Mouse (Mus musculus) stomach, embryonic 14.5 days (tissue): ENCODE results near the gene Atf4. TPM values are rescaled to one million over a fixed set of nuclear protein-coding genes. Genes with fewer than 3 reads are reported as not detected.
A peak's percentile ranks its signal among the peaks of the same experiment; 100 is the strongest.

ENCODE experiments used
- ATAC-seq: fragments of 200-750 bp; cut with Nextera tagmentation; 2 replicates; pipeline ENCODE4 v1.8.0; 2017; ENCODE audit warnings: low read depth, moderate TSS enrichment; ENCODE audit not compliant: insufficient number of reproducible peaks, insufficient read depth, low FRiP score
- H3K27ac ChIP-seq: fragments of 300-500 bp; sonication (generic); 2 replicates; pipeline ENCODE4 v1.5.1; 2014; ENCODE audit warnings: mild to moderate bottlenecking, low read length, moderate library complexity, mixed read lengths
- H3K27me3 ChIP-seq: fragments of 300-500 bp; sonication (generic); 2 replicates; pipeline ENCODE4 v1.6.1; 2014; ENCODE audit warnings: low read length, control low read depth, mixed read lengths; ENCODE audit not compliant: control insufficient read depth, insufficient read depth
- H3K36me3 ChIP-seq: fragments of 300-500 bp; sonication (generic); 2 replicates; pipeline ENCODE4 v1.6.1; 2014; ENCODE audit warnings: mild to moderate bottlenecking, control low read depth, low read length, moderate library complexity, mixed read lengths; ENCODE audit not compliant: control insufficient read depth, insufficient read depth
- H3K4me1 ChIP-seq: fragments of 300-500 bp; sonication (generic); 2 replicates; pipeline ENCODE4 v1.6.1; 2014; ENCODE audit warnings: low read length, control low read depth, mixed read lengths; ENCODE audit not compliant: control insufficient read depth, insufficient read depth
- H3K4me2 ChIP-seq: fragments of 300-500 bp; sonication (generic); replicated peaks from 2 replicates; pipeline ENCODE4 v1.6.1; 2014; ENCODE audit warnings: low read depth, low read length, control low read depth
- H3K4me3 ChIP-seq: fragments of 300-500 bp; sonication (generic); 2 replicates; pipeline ENCODE4 v1.5.1; 2014; ENCODE audit warnings: low read depth, low read length, control low read depth
- H3K9ac ChIP-seq: fragments of 300-500 bp; sonication (generic); replicated peaks from 2 replicates; pipeline ENCODE4 v1.6.1; 2014; ENCODE audit warnings: low read depth, mild to moderate bottlenecking, control low read depth, low read length, moderate library complexity, mixed read lengths
- H3K9me3 ChIP-seq: fragments of 300-500 bp; sonication (generic); 2 replicates; pipeline ENCODE4 v1.6.1; 2016; ENCODE audit warnings: low read depth, low read length, control low read depth; ENCODE audit not compliant: control insufficient read depth
- WGBS: fragments of 180-500 bp; shearing (Covaris S2); extraction: QIAGEN DNeasy Blood & Tissue Kit; methylation state at CpG from one replicate; pipeline ENCODE4 v1.1.7; 2014; 5-methylcytosine and 5-hydroxymethylcytosine counted together
- polyA plus RNA-seq: library from polyadenylated mRNA; unstranded; fragments of >200 nt; fragmentation: Nextera tagmentation; extraction: Ambion mirVana; gene quantifications from 2 replicates; pipeline ENCODE4 v1.2.1, GENCODE M21; 2014

The Atf4 gene
- polyA plus RNA-seq = 114 and 127 TPM in 2 replicates

- H3K9ac ChIP-seq = peak within 1 kb of the TSS; percentile 100
Measured at GRCm38 (mm10) chr15:80254847-80255645, at the start of gene Atf4. Gene Atf4, plus strand, starts transcription at chr15:80255184.

DNA sequence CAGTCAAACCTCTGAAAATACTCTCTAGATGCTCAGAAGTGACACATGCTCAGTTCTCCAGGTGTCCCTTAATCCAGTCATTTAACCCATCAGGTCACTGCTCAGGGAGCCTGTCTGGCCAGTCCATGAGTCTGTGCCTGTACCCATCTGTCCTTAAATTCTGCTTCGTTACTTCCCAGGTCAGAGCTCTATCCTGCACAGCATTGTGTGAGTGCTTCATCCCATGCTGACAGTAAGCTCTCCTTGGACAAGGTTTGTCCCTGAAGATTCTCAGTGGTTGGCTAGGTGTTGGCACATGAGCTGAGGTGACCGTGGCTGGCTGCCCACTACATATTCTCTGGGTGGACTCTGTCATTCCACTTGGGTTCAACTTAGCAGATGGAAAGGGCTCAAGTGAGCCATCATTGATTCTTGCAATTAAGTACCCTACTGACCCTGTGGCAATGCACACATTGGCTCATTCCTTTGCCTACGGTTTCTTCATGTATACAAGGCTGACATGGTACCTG lies 48.9 kb upstream of the Atf4 start:
- Histone ChIP-seq H3K4me2 (no peak overlapping the region), H3K4me1 (no peaks in the 10 kb centered on the region), H3K4me3 (no peak overlapping the region), H3K27ac (no peak overlapping the region), H3K9me3 (no peaks in the 10 kb centered on the region), H3K27me3 (no peaks in the 10 kb centered on the region), H3K9ac (no peak overlapping the region), H3K36me3 (peaks cover 4% of the 10 kb centered on the region; the same call in 1 of the 2 replicates)
- ATAC-seq = no peak
- 94% methylated on average over 3 of the region's 3 CpGs for WGBS

More at GRCm38 (mm10) chr15:80254847-80255645, at the start of gene Atf4:
- peaks cover 33% of the 10 kb centered on the region for H3K4me1 ChIP-seq
- peak within 1 kb of the TSS; percentile 100 for H3K4me3 ChIP-seq
- no peaks in the 10 kb centered on the region for H3K27me3 ChIP-seq
- H3K4me2 ChIP-seq = peak within 1 kb of the TSS; percentile 96
- peak; percentile 95 for ATAC-seq
- WGBS = under 1% methylated on average over 62 of the region's 62 CpGs
- peak within 1 kb of the TSS; percentile 99 for H3K27ac ChIP-seq
- H3K36me3 ChIP-seq = peaks cover 36% of the 10 kb centered on the region
- no peaks in the 10 kb centered on the region for H3K9me3 ChIP-seq

- no peak for ATAC-seq
- no peak overlapping the region for H3K4me3 ChIP-seq
- no peaks in the 10 kb centered on the region for H3K4me1 ChIP-seq
- no peaks in the 10 kb centered on the region for H3K9me3 ChIP-seq
- H3K36me3 ChIP-seq = peaks cover 19% of the 10 kb centered on the region
- H3K9ac ChIP-seq = no peak overlapping the region
- WGBS = 36% methylated on average over 4 of the region's 4 CpGs
- no peak overlapping the region for H3K4me2 ChIP-seq
- H3K27ac ChIP-seq = peak overlapping the region; percentile 28; the same call in 1 of the 2 replicates
- no peaks in the 10 kb centered on the region for H3K27me3 ChIP-seq
Measured at GRCm38 (mm10) chr15:80208446-80208845, 46.5 kb upstream of the Atf4 start.

GRCm38 (mm10) chr15:80213688-80214087 lies 41.3 kb upstream of the Atf4 start:
- Histone ChIP-seq H3K27ac (no peak overlapping the region), H3K4me1 (no peaks in the 10 kb centered on the region), H3K9me3 (no peaks in the 10 kb centered on the region), H3K27me3 (no peaks in the 10 kb centered on the region), H3K4me2 (no peak overlapping the region), H3K9ac (no peak overlapping the region), H3K4me3 (no peak overlapping the region), H3K36me3 (peaks cover 23% of the 10 kb centered on the region)
- ATAC-seq = no peak

GRCm38 (mm10) chr15:80215716-80216479 lies 39.1 kb upstream of the Atf4 start:
- Histone ChIP-seq H3K9me3 (no peaks in the 10 kb centered on the region), H3K27ac (no peak overlapping the region), H3K36me3 (peaks cover 21% of the 10 kb centered on the region), H3K27me3 (no peaks in the 10 kb centered on the region), H3K4me3 (no peak overlapping the region), H3K4me2 (no peak overlapping the region), H3K4me1 (peaks cover 3% of the 10 kb centered on the region; the same call in 1 of the 2 replicates), H3K9ac (no peak overlapping the region)
- WGBS = 16% methylated on average over 10 of the region's 10 CpGs
- ATAC-seq = 0 out of 2 replicates have a peak, but pooled peaks have one; percentile 29

- Histone ChIP-seq H3K4me2 (no peak overlapping the region), H3K36me3 (peaks cover 16% of the 10 kb centered on the region), H3K4me3 (no peak overlapping the region), H3K9me3 (no peaks in the 10 kb centered on the region), H3K4me1 (peaks cover 3% of the 10 kb centered on the region; the same call in 1 of the 2 replicates), H3K9ac (no peak overlapping the region), H3K27me3 (no peaks in the 10 kb centered on the region), H3K27ac (no peak overlapping the region)
- 55% methylated on average over 9 of the region's 9 CpGs for WGBS
- no peak for ATAC-seq
Measured at GRCm38 (mm10) chr15:80216480-80216820, 38.5 kb upstream of the Atf4 start.

GRCm38 (mm10) chr15:80217476-80217875 lies 37.5 kb upstream of the Atf4 start:
- H3K4me2 ChIP-seq = no peak overlapping the region
- ATAC-seq = no peak
- peaks cover 6% of the 10 kb centered on the region; the same call in 1 of the 2 replicates for H3K36me3 ChIP-seq
- no peak overlapping the region for H3K27ac ChIP-seq
- WGBS = 89% methylated on average over 10 of the region's 10 CpGs
- H3K27me3 ChIP-seq = no peaks in the 10 kb centered on the region
- no peak overlapping the region for H3K9ac ChIP-seq
- no peaks in the 10 kb centered on the region for H3K9me3 ChIP-seq
- H3K4me1 ChIP-seq = peaks cover 3% of the 10 kb centered on the region; the same call in 1 of the 2 replicates
- no peak overlapping the region for H3K4me3 ChIP-seq

GRCm38 (mm10) chr15:80219211-80219610 lies 35.8 kb upstream of the Atf4 start:
- 20% methylated on average over 14 of the region's 14 CpGs for WGBS
- Histone ChIP-seq H3K27me3 (no peaks in the 10 kb centered on the region), H3K9ac (no peak overlapping the region; the same call in 1 of the 2 replicates), H3K4me3 (no peak overlapping the region), H3K4me1 (peaks cover 3% of the 10 kb centered on the region; the same call in 1 of the 2 replicates), H3K27ac (no peak overlapping the region), H3K36me3 (peaks cover 4% of the 10 kb centered on the region; the same call in 1 of the 2 replicates), H3K4me2 (no peak overlapping the region), H3K9me3 (no peaks in the 10 kb centered on the region)
- ATAC-seq = no peak
